Mouse (Mus musculus) midbrain, embryonic 13.5 days (tissue): ENCODE measurements at regions not wholly inside any gene's neighbourhood (a gene's known extent, or its start where the extent isn't known, plus 50 kb on each side); places are given as distances from the start of the nearest gene placed in this dataset.

Experiments
- ATAC-seq: fragments of 200-750 bp; cut with Nextera tagmentation; 2 replicates; pipeline ENCODE4 v1.8.0; 2017; ENCODE audit warnings: mild to moderate bottlenecking, moderate TSS enrichment, moderate library complexity
- H3K27ac ChIP-seq: fragments of 300-500 bp; sonication (generic); 2 replicates; pipeline ENCODE4 v1.5.1; 2015; ENCODE audit warnings: inconsistent platforms, mild to moderate bottlenecking, moderate library complexity
- H3K27me3 ChIP-seq: fragments of 300-500 bp; sonication (generic); 2 replicates; pipeline ENCODE4 v1.6.1; 2015; ENCODE audit warnings: mild to moderate bottlenecking, inconsistent platforms
- H3K36me3 ChIP-seq: fragments of 300-500 bp; sonication (generic); 2 replicates; pipeline ENCODE4 v1.6.1; 2015; ENCODE audit warnings: mild to moderate bottlenecking, inconsistent platforms
- H3K4me1 ChIP-seq: fragments of 300-500 bp; sonication (generic); replicated peaks from 2 replicates; pipeline ENCODE4 v1.6.1; 2015; ENCODE audit warnings: inconsistent platforms
- H3K4me2 ChIP-seq: fragments of 300-500 bp; sonication (generic); replicated peaks from 2 replicates; pipeline ENCODE4 v1.6.1; 2015; ENCODE audit warnings: moderate library complexity, mild to moderate bottlenecking, inconsistent platforms
- H3K4me3 ChIP-seq: fragments of 300-500 bp; sonication (generic); replicated peaks from 2 replicates; pipeline ENCODE4 v1.5.1; 2015; ENCODE audit warnings: mild to moderate bottlenecking, inconsistent platforms
- H3K9ac ChIP-seq: fragments of 300-500 bp; sonication (generic); replicated peaks from 2 replicates; pipeline ENCODE4 v1.6.1; 2015; ENCODE audit warnings: mild to moderate bottlenecking, inconsistent platforms
- H3K9me3 ChIP-seq: fragments of 300-500 bp; sonication (generic); 2 replicates; pipeline ENCODE4 v1.6.1; 2016; ENCODE audit warnings: mild to moderate bottlenecking, inconsistent platforms
- WGBS: fragments of 180-500 bp; shearing (Covaris S2); methylation state at CpG from one replicate; pipeline ENCODE4 v1.1.7; 2015; 5-methylcytosine and 5-hydroxymethylcytosine counted together

DNA sequence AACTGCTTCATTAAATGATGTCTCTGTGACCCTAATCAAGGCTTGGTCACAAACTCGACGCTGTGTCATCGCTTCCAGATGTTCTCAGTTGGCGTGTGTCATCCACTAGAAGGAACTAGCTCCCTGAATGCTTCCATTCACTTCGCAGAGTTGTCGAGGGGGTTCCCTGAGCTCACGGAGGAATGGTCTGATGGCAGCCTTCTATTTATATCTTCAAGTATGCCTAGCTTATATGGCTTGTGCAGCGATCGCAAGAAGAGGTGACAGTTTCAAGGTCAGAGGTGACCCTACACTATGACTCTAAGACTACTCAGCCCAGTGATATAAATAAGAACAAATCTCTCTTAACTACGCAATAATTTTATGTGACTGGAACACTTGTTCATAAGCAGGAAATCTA is 126.3 kb downstream of the Nr4a2 start:
- H3K27ac ChIP-seq: no peak overlapping the region
- no peaks in the 10 kb centered on the region for H3K4me1 ChIP-seq
- no peak for ATAC-seq
- H3K9me3 ChIP-seq: no peaks in the 10 kb centered on the region
- H3K4me2 ChIP-seq: no peak overlapping the region
- no peaks in the 10 kb centered on the region for H3K36me3 ChIP-seq
- no peaks in the 10 kb centered on the region for H3K27me3 ChIP-seq
- WGBS: 83% methylated on average over 10 of the region's 10 CpGs
- H3K4me3 ChIP-seq: no peak overlapping the region
- no peak overlapping the region for H3K9ac ChIP-seq

DNA sequence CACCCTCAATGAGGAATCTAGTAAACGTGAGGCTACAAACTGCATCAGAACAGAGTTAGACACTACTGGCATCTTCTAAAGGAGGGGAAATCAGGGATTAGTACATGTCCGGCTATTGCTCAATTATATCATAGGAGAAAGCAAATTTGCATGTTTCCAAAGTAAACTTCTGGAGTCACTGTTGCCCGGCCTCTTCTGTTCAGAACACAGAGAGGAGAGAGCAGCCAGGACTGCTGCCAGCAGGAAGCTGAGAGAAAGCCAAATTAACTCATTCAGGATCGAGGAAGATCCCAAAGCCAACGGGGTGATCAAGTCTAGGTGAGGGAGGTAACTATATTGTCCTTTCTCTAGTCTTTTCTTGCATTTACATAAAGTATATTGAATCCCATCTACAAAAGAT is 131.0 kb downstream of the Nr4a2 start:
- Histone ChIP-seq H3K27me3 (no peaks in the 10 kb centered on the region), H3K4me1 (no peaks in the 10 kb centered on the region), H3K36me3 (no peaks in the 10 kb centered on the region), H3K9me3 (no peaks in the 10 kb centered on the region), H3K4me3 (no peak overlapping the region), H3K27ac (no peak overlapping the region), H3K9ac (no peak overlapping the region), H3K4me2 (no peak overlapping the region)
- 84% methylated on average over 5 of the region's 5 CpGs for WGBS
- no peak for ATAC-seq

- H3K27me3 ChIP-seq: no peaks in the 10 kb centered on the region
- no peaks in the 10 kb centered on the region for H3K9me3 ChIP-seq
- no peak overlapping the region for H3K4me2 ChIP-seq
- no peak overlapping the region for H3K9ac ChIP-seq
- H3K4me3 ChIP-seq: no peak overlapping the region
- H3K36me3 ChIP-seq: no peaks in the 10 kb centered on the region
- no peak for ATAC-seq
- H3K4me1 ChIP-seq: no peaks in the 10 kb centered on the region
- 81% methylated on average over 3 of the region's 3 CpGs for WGBS
- H3K27ac ChIP-seq: no peak overlapping the region
These were observed 132.0 kb downstream of the Nr4a2 start for GRCm38 (mm10) chr2:56991821-56992220.

- Histone ChIP-seq H3K36me3 (no peaks in the 10 kb centered on the region), H3K9ac (no peak overlapping the region), H3K4me2 (no peak overlapping the region), H3K9me3 (no peaks in the 10 kb centered on the region), H3K4me1 (no peaks in the 10 kb centered on the region), H3K27me3 (no peaks in the 10 kb centered on the region), H3K4me3 (no peak overlapping the region), H3K27ac (no peak overlapping the region)
- ATAC-seq: no peak
- WGBS: 92% methylated on average over 9 of the region's 9 CpGs
These were observed 133.0 kb downstream of the Nr4a2 start for GRCm38 (mm10) chr2:56990768-56991167.

DNA sequence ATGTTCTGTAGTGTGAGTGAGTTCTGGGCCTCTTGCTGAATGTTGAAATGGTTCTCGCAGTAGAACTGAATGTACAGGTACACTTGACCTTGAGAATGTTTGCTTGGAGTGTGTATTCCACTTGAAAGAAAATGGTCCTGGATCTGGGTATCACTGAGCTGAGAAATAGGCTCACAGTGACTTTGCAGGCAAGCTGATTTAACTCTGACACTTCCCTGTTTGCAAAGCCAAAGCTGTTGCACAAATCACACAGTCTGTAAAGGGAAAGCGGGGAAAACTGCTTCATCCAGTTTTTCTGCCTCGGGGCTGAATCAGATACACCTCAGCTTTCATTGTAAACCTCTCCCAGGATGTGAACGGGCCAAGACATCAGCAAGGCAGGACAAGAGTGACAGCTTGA is 140.6 kb downstream of the Nr4a2 start:
- Histone ChIP-seq H3K9me3 (no peaks in the 10 kb centered on the region), H3K27me3 (no peaks in the 10 kb centered on the region), H3K4me1 (no peaks in the 10 kb centered on the region), H3K36me3 (no peaks in the 10 kb centered on the region), H3K27ac (no peak overlapping the region), H3K4me3 (no peak overlapping the region), H3K4me2 (no peak overlapping the region), H3K9ac (no peak overlapping the region)
- WGBS: 77% methylated on average over 4 of the region's 4 CpGs
- no peak for ATAC-seq

GRCm38 (mm10) chr2:56980601-56981000 is 143.2 kb downstream of the Nr4a2 start:
- Histone ChIP-seq H3K9me3 (no peaks in the 10 kb centered on the region), H3K27me3 (no peaks in the 10 kb centered on the region), H3K36me3 (no peaks in the 10 kb centered on the region), H3K4me1 (no peaks in the 10 kb centered on the region), H3K27ac (no peak overlapping the region), H3K9ac (no peak overlapping the region), H3K4me2 (no peak overlapping the region), H3K4me3 (no peak overlapping the region)
- ATAC-seq: no peak

DNA sequence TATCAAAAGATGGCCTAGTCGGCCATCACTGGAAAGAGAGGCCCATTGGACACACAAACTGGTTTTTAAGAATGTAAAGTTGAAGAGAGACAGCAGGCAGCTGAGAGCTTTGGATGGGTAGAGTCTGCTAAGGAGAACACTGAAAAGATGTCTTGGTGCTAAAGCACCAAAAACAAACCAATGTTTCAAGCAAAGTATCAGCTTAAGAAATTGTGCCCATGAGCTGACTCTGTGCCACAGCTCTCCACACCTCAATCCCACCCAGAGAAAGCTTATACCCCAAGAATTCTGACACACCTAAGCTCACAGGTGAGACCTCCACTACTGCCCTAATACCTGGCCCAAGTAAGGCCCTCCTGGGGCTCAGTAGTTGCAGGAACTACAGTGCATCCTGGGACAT is 148.1 kb downstream of the Nr4a2 start:
- 90% methylated on average over 1 of the region's 1 CpGs for WGBS
- no peak overlapping the region for H3K4me2 ChIP-seq

GRCm38 (mm10) chr2:56963937-56964695 is 159.7 kb downstream of the Nr4a2 start:
- no peaks in the 10 kb centered on the region for H3K36me3 ChIP-seq
- H3K27ac ChIP-seq: no peak overlapping the region
- WGBS: 88% methylated on average over 3 of the region's 3 CpGs
- H3K9ac ChIP-seq: no peak overlapping the region
- ATAC-seq: no peak
- H3K4me2 ChIP-seq: no peak overlapping the region
- no peaks in the 10 kb centered on the region for H3K27me3 ChIP-seq
- no peaks in the 10 kb centered on the region for H3K9me3 ChIP-seq
- peaks cover 7% of the 10 kb centered on the region; the same call in 1 of the 2 replicates for H3K4me1 ChIP-seq
- H3K4me3 ChIP-seq: no peak overlapping the region

More for the DNA sequence above, 148.1 kb downstream of the Nr4a2 start:
- Histone ChIP-seq H3K36me3 (no peaks in the 10 kb centered on the region), H3K27me3 (no peaks in the 10 kb centered on the region), H3K4me3 (no peak overlapping the region), H3K9me3 (no peaks in the 10 kb centered on the region), H3K9ac (no peak overlapping the region), H3K4me1 (no peaks in the 10 kb centered on the region), H3K27ac (no peak overlapping the region)
- ATAC-seq: no peak

- Histone ChIP-seq H3K4me1 (peaks cover 7% of the 10 kb centered on the region; the same call in 1 of the 2 replicates), H3K4me2 (no peak overlapping the region), H3K9ac (no peak overlapping the region), H3K27ac (0 out of 2 replicates have a peak overlapping the region, but pooled peaks have one; percentile 8), H3K9me3 (no peaks in the 10 kb centered on the region), H3K27me3 (no peaks in the 10 kb centered on the region), H3K4me3 (no peak overlapping the region), H3K36me3 (no peaks in the 10 kb centered on the region)
- WGBS: 43% methylated on average over 4 of the region's 4 CpGs
- ATAC-seq: peak; percentile 68
These were observed 164.1 kb downstream of the Nr4a2 start for GRCm38 (mm10) chr2:56959695-56960094.

DNA sequence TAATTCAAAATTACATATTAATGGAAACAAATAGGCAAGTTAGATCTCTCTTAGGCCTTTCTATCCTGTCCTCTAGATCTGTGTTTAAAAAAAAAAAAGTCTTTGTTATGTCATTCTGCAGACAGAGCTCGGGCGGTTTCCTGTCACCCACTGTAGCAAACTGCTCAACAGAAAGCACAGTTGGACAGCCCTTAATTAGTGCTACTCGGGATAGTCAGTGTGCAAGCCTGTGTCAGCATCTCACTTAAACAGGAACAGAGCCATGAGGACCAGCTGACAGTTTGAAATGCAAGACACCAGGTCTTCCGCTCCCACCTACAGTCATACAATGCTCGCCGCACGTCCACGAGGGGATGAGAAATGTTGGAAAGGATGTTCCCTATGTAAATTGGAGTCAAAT is 170.5 kb downstream of the Nr4a2 start:
- Histone ChIP-seq H3K36me3 (no peaks in the 10 kb centered on the region), H3K27ac (no peak overlapping the region), H3K4me1 (no peaks in the 10 kb centered on the region), H3K4me2 (no peak overlapping the region), H3K9me3 (no peaks in the 10 kb centered on the region), H3K4me3 (no peak overlapping the region), H3K27me3 (no peaks in the 10 kb centered on the region), H3K9ac (no peak overlapping the region)
- 80% methylated on average over 8 of the region's 8 CpGs for WGBS
- 0 out of 2 replicates have a peak, but pooled peaks have one; percentile 20 for ATAC-seq

DNA sequence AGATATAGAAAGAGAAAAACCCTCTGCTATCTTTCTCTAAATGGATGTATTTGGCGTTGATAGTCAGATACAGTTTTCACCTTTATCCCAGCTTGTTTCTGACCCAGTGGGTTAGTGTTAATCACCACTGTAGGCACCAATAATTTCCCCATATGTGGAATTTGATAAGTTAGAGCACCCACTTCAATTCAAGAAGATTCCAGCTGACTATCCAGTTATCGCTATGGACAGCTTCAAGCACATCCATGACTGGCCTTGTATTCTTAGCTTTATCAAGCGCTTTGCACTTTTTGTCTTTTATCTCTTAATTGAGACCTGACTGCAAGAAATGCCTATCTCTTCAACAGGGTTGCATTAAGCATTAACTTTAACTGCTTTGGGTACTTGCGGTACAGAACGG is 211.3 kb downstream of the Nr4a2 start:
- H3K4me3 ChIP-seq: no peak overlapping the region
- no peaks in the 10 kb centered on the region for H3K4me1 ChIP-seq
- H3K9me3 ChIP-seq: no peaks in the 10 kb centered on the region
- H3K4me2 ChIP-seq: no peak overlapping the region
- ATAC-seq: no peak
- no peaks in the 10 kb centered on the region for H3K36me3 ChIP-seq
- H3K27me3 ChIP-seq: no peaks in the 10 kb centered on the region
- H3K27ac ChIP-seq: no peak overlapping the region
- H3K9ac ChIP-seq: no peak overlapping the region
- 94% methylated on average over 5 of the region's 5 CpGs for WGBS

GRCm38 (mm10) chr2:56909096-56909865 is 214.5 kb downstream of the Nr4a2 start:
- Histone ChIP-seq H3K4me1 (no peaks in the 10 kb centered on the region), H3K36me3 (no peaks in the 10 kb centered on the region), H3K9ac (no peak overlapping the region), H3K9me3 (no peaks in the 10 kb centered on the region), H3K4me2 (no peak overlapping the region), H3K27me3 (no peaks in the 10 kb centered on the region), H3K4me3 (no peak overlapping the region), H3K27ac (no peak overlapping the region)
- ATAC-seq: no peak
- WGBS: 81% methylated on average over 2 of the region's 2 CpGs
